Mouse (Mus musculus) midbrain, embryonic 11.5 days (tissue): ENCODE results near the gene Slc4a10. TPM values are rescaled to one million over a fixed set of nuclear protein-coding genes. Genes with fewer than 3 reads are reported as not detected.

ENCODE experiments used
- ATAC-seq: fragments of 200-750 bp; cut with Nextera tagmentation; 2 replicates; pipeline ENCODE4 v1.8.0; 2017; ENCODE audit warnings: moderate TSS enrichment, moderate library complexity; ENCODE audit not compliant: low FRiP score
- DNase-seq: peaks from one replicate; pipeline ENCODE4 v3.0.0; 2015; ENCODE audit warnings: low spot score; ENCODE audit errors: missing footprints
- H3K27ac ChIP-seq: fragments of 300-500 bp; sonication (generic); 2 replicates; pipeline ENCODE4 v1.5.1; 2014; ENCODE audit warnings: low read depth, low read length
- H3K27me3 ChIP-seq: fragments of 300-500 bp; sonication (generic); 2 replicates; pipeline ENCODE4 v1.6.1; 2014; ENCODE audit warnings: mild to moderate bottlenecking, low read length, moderate library complexity, mixed read lengths; ENCODE audit not compliant: control insufficient read depth, insufficient read depth
- H3K36me3 ChIP-seq: fragments of 300-500 bp; sonication (generic); 2 replicates; pipeline ENCODE4 v1.6.1; 2014; ENCODE audit warnings: mild to moderate bottlenecking, low read length, moderate library complexity, mixed read lengths; ENCODE audit not compliant: control insufficient read depth, insufficient read depth
- H3K4me1 ChIP-seq: fragments of 300-500 bp; sonication (generic); 2 replicates; pipeline ENCODE4 v1.6.1; 2014; ENCODE audit warnings: low read length; ENCODE audit not compliant: control insufficient read depth, insufficient read depth
- H3K4me2 ChIP-seq: fragments of 300-500 bp; sonication (generic); 2 replicates; pipeline ENCODE4 v1.6.1; 2014; ENCODE audit warnings: mild to moderate bottlenecking, moderate library complexity
- H3K4me3 ChIP-seq: fragments of 300-500 bp; sonication (generic); 2 replicates; pipeline ENCODE4 v1.5.1; 2014; ENCODE audit warnings: low read depth, low read length
- H3K9ac ChIP-seq: fragments of 300-500 bp; sonication (generic); 2 replicates; pipeline ENCODE4 v1.6.1; 2014; ENCODE audit warnings: low read length
- H3K9me3 ChIP-seq: fragments of 300-500 bp; sonication (generic); 2 replicates; pipeline ENCODE4 v1.6.1; 2016; ENCODE audit warnings: low read length; ENCODE audit not compliant: control insufficient read depth
- WGBS: fragments of 180-500 bp; shearing (Covaris S2); extraction: QIAGEN DNeasy Blood & Tissue Kit; methylation state at CpG from one replicate; pipeline ENCODE4 v1.1.7; 2014; 5-methylcytosine and 5-hydroxymethylcytosine counted together
- polyA plus RNA-seq: library from polyadenylated mRNA; unstranded; fragments of >200 nt; fragmentation: Nextera tagmentation; extraction: Ambion mirVana; gene quantifications from 2 replicates; pipeline ENCODE4 v1.2.1, GENCODE M21; 2014

Slc4a10 gene
- polyA plus RNA-seq, 1 experiment from 2014 or later: 0.63 TPM

- Histone ChIP-seq H3K27me3 (no peaks in the 10 kb centered on the region), H3K27ac (no peak overlapping the region), H3K4me3 (no peak overlapping the region), H3K9ac (no peak overlapping the region), H3K9me3 (no peaks in the 10 kb centered on the region), H3K4me1 (no peaks in the 10 kb centered on the region), H3K36me3 (no peaks in the 10 kb centered on the region), H3K4me2 (no peak overlapping the region)
- DNase-seq (no peak), ATAC-seq (no peak)
Observed at GRCm38 (mm10) chr2:62227563-62227962, 181.3 kb downstream of the Slc4a10 start.

DNA sequence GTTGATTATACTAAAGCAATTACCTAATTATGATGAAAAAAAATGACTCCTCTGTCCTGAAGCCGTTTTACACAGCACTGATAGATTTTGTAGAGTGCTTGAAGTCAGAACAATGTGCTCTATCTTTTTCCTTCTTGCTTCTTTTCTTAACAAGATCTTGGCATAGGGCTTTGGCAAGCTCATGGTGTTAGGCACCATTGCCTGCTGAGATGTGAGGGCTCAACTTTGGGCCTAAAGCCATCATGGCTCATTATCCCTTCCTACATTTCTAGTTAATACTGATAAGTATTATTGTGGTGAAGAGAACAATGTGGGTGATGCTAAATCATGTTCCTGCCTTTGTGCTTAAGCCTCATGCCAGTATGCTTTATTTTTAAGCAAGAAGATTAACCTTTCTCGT lies 185.0 kb downstream of the Slc4a10 start:
- Histone ChIP-seq H3K27me3 (no peaks in the 10 kb centered on the region), H3K36me3 (no peaks in the 10 kb centered on the region), H3K4me1 (no peaks in the 10 kb centered on the region), H3K4me2 (no peak overlapping the region), H3K4me3 (no peak overlapping the region), H3K27ac (no peak overlapping the region), H3K9me3 (no peaks in the 10 kb centered on the region), H3K9ac (no peak overlapping the region)
- WGBS: 81% methylated on average over 2 of the region's 2 CpGs
- DNase-seq (peak; percentile 12), ATAC-seq (no peak)

DNA sequence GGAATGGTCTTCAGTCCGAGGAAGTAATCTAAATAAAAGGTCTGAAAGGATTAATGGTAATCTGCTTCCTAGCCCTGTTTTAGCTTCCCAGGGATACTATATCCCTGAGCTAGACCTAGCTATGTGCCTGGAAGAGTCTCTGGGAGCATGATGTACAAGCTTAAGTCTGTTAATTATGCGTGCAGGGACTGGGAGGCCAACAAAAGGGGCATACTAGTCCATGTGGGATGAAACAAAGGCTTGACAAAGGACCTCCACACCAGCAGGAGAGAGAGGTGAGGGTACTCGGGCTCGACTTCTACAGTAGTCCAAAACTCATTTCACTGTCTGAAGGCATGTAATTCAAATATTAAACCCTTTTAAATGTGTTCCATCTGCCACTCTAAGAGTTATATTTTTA lies 197.9 kb downstream of the Slc4a10 start:
- H3K36me3 ChIP-seq: no peaks in the 10 kb centered on the region
- H3K4me3 ChIP-seq: no peak overlapping the region
- peak; percentile 83 for ATAC-seq
- 25% methylated on average over 4 of the region's 4 CpGs for WGBS
- no peak overlapping the region for H3K9ac ChIP-seq
- no peak overlapping the region for H3K27ac ChIP-seq
- 0 out of 2 replicates have a peak, but pooled peaks cover 2% of the 10 kb centered on the region for H3K4me1 ChIP-seq
- no peaks in the 10 kb centered on the region for H3K27me3 ChIP-seq
- H3K9me3 ChIP-seq: no peaks in the 10 kb centered on the region
- no peak overlapping the region for H3K4me2 ChIP-seq
- DNase-seq: peak; percentile 85

GRCm38 (mm10) chr2:62268467-62268866 lies 222.2 kb downstream of the Slc4a10 start:
- Histone ChIP-seq H3K27ac (no peak overlapping the region), H3K4me3 (no peak overlapping the region), H3K9ac (no peak overlapping the region), H3K9me3 (no peaks in the 10 kb centered on the region), H3K4me1 (no peaks in the 10 kb centered on the region), H3K36me3 (no peaks in the 10 kb centered on the region), H3K4me2 (no peak overlapping the region), H3K27me3 (no peaks in the 10 kb centered on the region)
- no peak for ATAC-seq
- DNase-seq: no peak
- 93% methylated on average over 9 of the region's 9 CpGs for WGBS

- H3K9ac ChIP-seq: no peak overlapping the region
- no peak for DNase-seq
- no peaks in the 10 kb centered on the region for H3K36me3 ChIP-seq
- no peak for ATAC-seq
- no peaks in the 10 kb centered on the region for H3K9me3 ChIP-seq
- no peak overlapping the region for H3K4me3 ChIP-seq
- 71% methylated on average over 4 of the region's 4 CpGs for WGBS
- no peaks in the 10 kb centered on the region for H3K27me3 ChIP-seq
- no peak overlapping the region for H3K4me2 ChIP-seq
- no peaks in the 10 kb centered on the region for H3K4me1 ChIP-seq
- no peak overlapping the region for H3K27ac ChIP-seq
Observed at GRCm38 (mm10) chr2:62271840-62272239, 225.6 kb downstream of the Slc4a10 start.

DNA sequence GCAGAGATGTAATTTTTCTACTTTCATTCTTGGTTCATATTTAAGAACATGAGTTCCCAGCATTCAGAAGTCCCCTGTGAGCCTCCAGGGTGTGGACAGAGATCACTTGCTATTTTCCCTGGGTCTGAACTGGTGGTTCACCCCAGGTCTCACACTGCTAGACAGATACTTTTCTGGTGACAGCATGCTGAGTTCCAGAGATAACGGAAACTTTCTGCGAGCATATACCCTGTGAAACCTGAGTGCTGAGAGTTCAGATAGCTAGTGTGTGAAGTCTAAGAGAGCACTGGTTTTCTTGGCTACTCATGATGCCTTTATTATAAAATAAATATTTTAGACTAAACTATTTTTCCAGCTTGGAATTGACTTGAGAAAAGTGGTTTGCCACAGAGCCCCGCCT lies 232.5 kb downstream of the Slc4a10 start:
- ATAC-seq (no peak), DNase-seq (no peak)
- H3K4me1 ChIP-seq: no peaks in the 10 kb centered on the region
- H3K9me3 ChIP-seq: no peaks in the 10 kb centered on the region
- H3K36me3 ChIP-seq: no peaks in the 10 kb centered on the region
- no peak overlapping the region for H3K4me2 ChIP-seq
- WGBS: 82% methylated on average over 3 of the region's 3 CpGs
- H3K4me3 ChIP-seq: no peak overlapping the region
- H3K9ac ChIP-seq: no peak overlapping the region
- H3K27me3 ChIP-seq: no peaks in the 10 kb centered on the region
- H3K27ac ChIP-seq: no peak overlapping the region

DNA sequence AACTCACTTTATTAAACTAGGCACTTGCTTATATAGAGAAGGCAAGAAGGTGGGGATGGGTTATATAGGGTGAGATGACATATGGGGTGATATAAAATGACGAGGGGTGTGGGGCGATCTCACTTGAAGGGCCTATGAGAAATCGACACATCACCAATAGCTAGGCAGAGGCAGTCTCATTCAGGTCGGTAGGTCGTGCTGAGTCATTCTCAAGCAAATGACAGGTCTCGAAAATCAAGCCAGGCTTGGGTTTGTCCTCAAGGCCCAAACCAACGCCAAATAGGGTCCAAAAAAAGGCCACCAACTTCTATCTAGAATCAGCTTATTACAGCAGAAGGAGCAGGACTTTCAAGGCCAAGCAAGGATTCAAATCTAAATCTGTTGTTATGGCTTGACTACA lies 233.5 kb downstream of the Slc4a10 start:
- no peak overlapping the region for H3K27ac ChIP-seq
- 89% methylated on average over 7 of the region's 7 CpGs for whole genome bisulfite sequencing
- H3K4me2 ChIP-seq: no peak overlapping the region
- ATAC-seq (no peak), DNase-seq (no peak)
- H3K9ac ChIP-seq: no peak overlapping the region
- H3K4me1 ChIP-seq: no peaks in the 10 kb centered on the region
- no peaks in the 10 kb centered on the region for H3K27me3 ChIP-seq
- H3K36me3 ChIP-seq: no peaks in the 10 kb centered on the region
- no peaks in the 10 kb centered on the region for H3K9me3 ChIP-seq
- H3K4me3 ChIP-seq: no peak overlapping the region

DNA sequence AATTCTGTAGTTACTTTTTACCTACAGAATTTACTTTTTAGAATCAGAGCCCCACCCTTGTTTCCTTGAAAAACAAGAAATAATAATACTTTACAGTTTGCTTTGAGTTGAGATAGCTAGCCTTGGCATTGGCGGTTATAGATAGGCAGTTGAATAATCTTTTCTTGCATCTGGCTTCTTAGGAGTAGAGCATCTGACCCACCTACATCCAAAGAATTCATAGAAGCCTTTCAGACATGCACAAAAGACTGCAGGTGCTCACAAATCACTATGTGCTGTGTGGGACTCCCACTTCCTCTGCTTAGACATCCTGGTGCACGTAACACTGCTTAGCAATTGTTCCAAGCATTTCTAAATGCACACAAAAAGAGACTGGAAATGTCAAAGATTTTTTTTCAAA lies 238.8 kb downstream of the Slc4a10 start:
- Histone ChIP-seq H3K4me3 (no peak overlapping the region), H3K9ac (no peak overlapping the region), H3K36me3 (no peaks in the 10 kb centered on the region), H3K9me3 (no peaks in the 10 kb centered on the region), H3K27me3 (no peaks in the 10 kb centered on the region), H3K27ac (no peak overlapping the region), H3K4me2 (no peak overlapping the region), H3K4me1 (no peaks in the 10 kb centered on the region)
- DNase-seq (no peak), ATAC-seq (no peak)
- WGBS: 91% methylated on average over 2 of the region's 2 CpGs

DNA sequence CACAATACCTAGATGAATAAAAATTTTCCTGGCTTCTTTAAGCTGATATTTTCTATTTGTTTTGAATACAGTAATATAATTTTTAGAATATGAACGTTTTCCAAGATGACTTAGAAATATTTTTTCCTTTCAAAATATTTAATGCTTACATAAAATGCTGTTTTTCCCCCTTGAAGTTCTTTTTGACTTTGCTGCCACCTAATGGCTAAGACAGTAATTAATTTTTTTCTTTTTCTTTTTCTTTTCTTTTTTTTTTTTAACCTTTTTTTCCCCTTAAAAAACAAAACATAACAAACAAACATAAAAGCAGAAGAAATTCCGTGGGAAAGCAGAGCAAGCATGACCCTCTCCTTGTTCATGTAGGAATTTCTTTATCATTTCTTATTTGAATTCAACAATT lies 239.6 kb downstream of the Slc4a10 start:
- ATAC-seq: no peak
- no peaks in the 10 kb centered on the region for H3K4me1 ChIP-seq
- 1% methylated on average over 2 of the region's 2 CpGs for WGBS
- H3K4me3 ChIP-seq: no peak overlapping the region
- H3K9ac ChIP-seq: no peak overlapping the region
- no peak overlapping the region for H3K27ac ChIP-seq
- no peaks in the 10 kb centered on the region for H3K27me3 ChIP-seq
- DNase-seq: no peak
- no peaks in the 10 kb centered on the region for H3K9me3 ChIP-seq
- no peak overlapping the region for H3K4me2 ChIP-seq
- no peaks in the 10 kb centered on the region for H3K36me3 ChIP-seq

- no peaks in the 10 kb centered on the region for H3K36me3 ChIP-seq
- DNase-seq (no peak), ATAC-seq (no peak)
- H3K4me1 ChIP-seq: no peaks in the 10 kb centered on the region
- H3K9ac ChIP-seq: no peak overlapping the region
- no peaks in the 10 kb centered on the region for H3K9me3 ChIP-seq
- WGBS: 70% methylated on average over 4 of the region's 4 CpGs
- no peak overlapping the region for H3K4me2 ChIP-seq
- H3K4me3 ChIP-seq: no peak overlapping the region
- H3K27me3 ChIP-seq: no peaks in the 10 kb centered on the region
- no peak overlapping the region for H3K27ac ChIP-seq
Observed at GRCm38 (mm10) chr2:62287532-62287931, 241.3 kb downstream of the Slc4a10 start.
